Mouse (Mus musculus): ENCODE results near the gene Ube2n. TPM values are rescaled to one million over a fixed set of nuclear protein-coding genes. Genes with fewer than 3 reads are reported as not detected.
A peak's percentile ranks its signal among the peaks of the same experiment; 100 is the strongest.

Gene Ube2n
- 431 and 436 TPM in 2 replicates for polyA plus RNA-seq (2015; fragmentation: Nextera tagmentation; extraction: Ambion mirVana)

DNA sequence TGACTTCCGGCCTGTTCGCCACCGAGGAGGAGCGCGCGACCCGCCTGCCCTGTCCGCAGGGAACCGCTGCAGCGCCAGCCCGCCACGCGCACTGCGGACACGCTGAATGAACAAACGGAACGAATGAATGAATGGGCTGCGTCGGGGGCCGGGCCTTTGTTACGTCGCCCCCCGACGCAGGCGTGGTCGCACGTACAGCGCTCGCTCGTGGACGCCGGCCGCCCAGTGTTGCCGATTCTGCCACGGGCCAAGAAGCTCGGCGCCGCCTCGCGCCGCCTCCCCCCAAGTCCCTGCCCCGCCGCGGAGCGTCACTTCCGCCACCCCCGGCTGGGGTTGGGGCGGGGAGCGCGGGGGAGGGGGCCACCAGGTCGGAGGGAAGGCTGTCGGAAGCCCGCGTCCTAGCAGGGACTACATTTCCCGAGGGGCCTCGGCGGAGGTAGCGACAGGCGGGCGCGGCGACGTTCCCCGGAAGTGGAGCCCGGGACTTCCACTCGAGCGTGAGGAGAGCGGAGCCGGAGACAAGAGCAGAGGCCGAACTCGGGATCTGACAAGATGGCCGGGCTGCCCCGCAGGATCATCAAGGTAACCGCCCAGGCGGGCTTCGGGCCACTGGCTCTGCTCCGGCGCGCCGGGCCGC is at the start of gene Ube2n:
Gene Ube2n, plus strand, starts transcription at position 490 of the 637 bp plus-strand sequence.
- Histone ChIP-seq H3K27ac (peak within 1 kb of the TSS; percentile 98), H3K36me3 (no peaks in the 10 kb centered on the region), H3K4me2 (replicated peaks) (peak within 1 kb of the TSS; percentile 78), H3K4me1 (replicated peaks) (peaks cover 33% of the 10 kb centered on the region), H3K27me3 (no peaks in the 10 kb centered on the region), H3K9me3 (no peaks in the 10 kb centered on the region), H3K9ac (replicated peaks) (peak within 1 kb of the TSS; percentile 99), H3K4me3 (replicated peaks) (peak within 1 kb of the TSS; percentile 99)
- WGBS, result under 1% methylated on average over 79 of the region's 81 CpGs
- ATAC-seq, result peak; percentile 98

DNA sequence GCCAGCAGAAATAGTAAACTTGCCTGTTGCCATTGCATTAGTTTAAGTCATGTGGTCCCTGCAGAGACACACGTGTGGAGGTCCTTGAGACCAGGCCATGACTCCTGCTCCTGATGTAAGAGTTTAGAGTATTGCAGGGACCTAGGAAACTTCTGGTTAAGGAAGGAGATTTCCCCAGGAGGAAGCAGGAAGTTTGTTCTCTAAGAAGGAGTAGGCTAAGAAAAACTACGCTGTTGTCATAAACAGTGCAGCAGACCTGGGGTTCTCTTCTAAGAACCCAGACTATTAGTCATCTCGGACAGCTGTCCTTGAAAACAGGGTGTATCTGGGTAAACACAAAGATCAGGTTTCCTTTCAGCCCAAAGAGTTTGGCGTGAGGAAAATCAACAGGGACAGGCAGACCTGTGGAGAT is 49.5 kb upstream of the Ube2n start:
- ATAC-seq, result no peak
- WGBS, result 71% methylated on average over 4 of the region's 4 CpGs

DNA sequence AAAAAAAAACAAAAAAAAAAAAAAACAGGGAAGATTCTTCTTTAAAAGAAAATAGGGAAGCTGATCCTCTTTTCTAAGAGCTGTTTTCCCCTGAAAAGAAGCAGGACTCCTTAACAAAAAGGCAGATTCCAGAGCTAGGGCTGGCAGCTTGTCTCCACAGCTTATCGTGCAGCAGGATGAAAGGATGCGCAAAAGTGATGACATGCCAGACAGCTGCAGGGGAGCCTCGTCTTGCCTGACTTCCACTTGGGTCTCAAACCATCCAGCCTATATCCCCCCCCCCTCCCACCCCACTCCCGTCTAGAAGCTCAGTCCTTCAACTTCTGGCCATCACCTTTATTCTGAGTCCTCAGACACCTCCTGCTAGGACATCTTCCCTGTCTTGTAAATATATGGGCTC is 46.1 kb upstream of the Ube2n start:
- 58% methylated on average over 4 of the region's 4 CpGs for WGBS
- Histone ChIP-seq H3K4me2 (replicated peaks) (no peak overlapping the region), H3K4me1 (replicated peaks) (peaks cover 8% of the 10 kb centered on the region; the same call in 1 of the 2 replicates), H3K27me3 (no peaks in the 10 kb centered on the region), H3K9ac (replicated peaks) (no peak overlapping the region), H3K4me3 (replicated peaks) (no peak overlapping the region), H3K9me3 (no peaks in the 10 kb centered on the region), H3K36me3 (no peaks in the 10 kb centered on the region), H3K27ac (no peak overlapping the region)
- ATAC-seq, result no peak

More for the DNA sequence above, 49.5 kb upstream of the Ube2n start:
- no peak overlapping the region for H3K9ac ChIP-seq (replicated peaks)
- peaks cover 11% of the 10 kb centered on the region; the same call in 1 of the 2 replicates for H3K4me1 ChIP-seq (replicated peaks)
- no peaks in the 10 kb centered on the region for H3K36me3 ChIP-seq
- no peaks in the 10 kb centered on the region for H3K9me3 ChIP-seq
- H3K4me3 ChIP-seq (replicated peaks), result no peak overlapping the region
- no peaks in the 10 kb centered on the region for H3K27me3 ChIP-seq
- no peak overlapping the region for H3K27ac ChIP-seq
- no peak overlapping the region for H3K4me2 ChIP-seq (replicated peaks)

DNA sequence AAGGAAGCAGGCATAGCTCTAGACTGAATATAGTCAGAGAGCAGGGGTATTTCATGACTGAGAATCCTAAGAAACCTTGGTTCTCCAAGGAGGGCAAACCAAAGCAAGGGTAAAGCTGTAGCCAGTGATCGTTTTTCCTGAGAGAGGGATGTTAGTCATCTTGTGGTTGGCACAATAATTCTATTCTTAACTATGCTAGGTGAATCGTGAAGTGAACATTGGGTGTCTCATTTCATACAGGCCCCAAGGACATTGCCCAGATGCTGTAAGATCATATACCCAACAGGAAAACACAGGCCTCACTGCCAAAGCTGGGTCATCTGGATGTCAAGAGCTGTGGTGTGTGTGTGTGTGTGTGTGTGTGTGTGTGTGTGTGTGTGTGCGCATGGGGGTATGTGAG is 43.8 kb upstream of the Ube2n start:
- H3K27me3 ChIP-seq, result no peaks in the 10 kb centered on the region
- H3K4me3 ChIP-seq (replicated peaks), result no peak overlapping the region
- no peaks in the 10 kb centered on the region for H3K4me1 ChIP-seq (replicated peaks)
- no peaks in the 10 kb centered on the region for H3K9me3 ChIP-seq
- ATAC-seq, result no peak
- no peak overlapping the region for H3K4me2 ChIP-seq (replicated peaks)
- no peak overlapping the region for H3K27ac ChIP-seq
- H3K36me3 ChIP-seq, result no peaks in the 10 kb centered on the region
- no peak overlapping the region for H3K9ac ChIP-seq (replicated peaks)
- 91% methylated on average over 3 of the region's 3 CpGs for WGBS

DNA sequence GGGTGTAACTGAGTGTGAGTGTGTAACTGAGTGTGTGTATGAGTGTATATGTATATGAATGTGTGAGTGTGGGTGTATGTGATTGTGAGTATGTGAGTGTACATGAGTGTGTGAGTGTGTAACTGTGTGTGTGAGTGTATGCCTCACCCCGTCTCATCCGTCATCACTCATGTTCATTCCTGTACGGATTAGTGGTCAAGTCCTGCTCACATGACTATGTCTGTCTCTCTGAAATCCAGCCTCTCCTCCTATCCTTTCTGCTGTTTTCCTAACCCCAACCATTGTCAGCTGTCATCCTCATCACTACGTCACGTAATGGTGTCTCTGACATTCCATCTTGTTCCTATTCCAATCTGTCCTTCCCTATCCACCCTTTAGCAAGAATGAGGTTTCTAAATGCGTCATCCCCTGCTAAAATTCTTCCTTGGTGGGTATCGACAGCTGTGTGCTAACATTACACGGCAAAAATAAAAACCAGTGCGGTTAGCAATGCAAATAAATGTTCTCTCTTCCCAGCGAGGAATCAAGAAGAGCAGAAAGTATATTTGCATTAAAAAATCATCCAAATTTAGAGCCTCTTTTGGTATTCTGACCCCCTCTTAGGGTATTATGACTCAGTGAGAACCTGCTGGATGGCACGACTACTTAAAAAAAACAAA is 42.9 kb upstream of the Ube2n start:
- WGBS, result 85% methylated on average over 11 of the region's 11 CpGs
- Histone ChIP-seq H3K36me3 (no peaks in the 10 kb centered on the region), H3K9me3 (no peaks in the 10 kb centered on the region), H3K4me3 (replicated peaks) (no peak overlapping the region), H3K4me2 (replicated peaks) (no peak overlapping the region), H3K4me1 (replicated peaks) (no peaks in the 10 kb centered on the region), H3K27ac (no peak overlapping the region), H3K9ac (replicated peaks) (no peak overlapping the region), H3K27me3 (no peaks in the 10 kb centered on the region)
- ATAC-seq, result no peak

DNA sequence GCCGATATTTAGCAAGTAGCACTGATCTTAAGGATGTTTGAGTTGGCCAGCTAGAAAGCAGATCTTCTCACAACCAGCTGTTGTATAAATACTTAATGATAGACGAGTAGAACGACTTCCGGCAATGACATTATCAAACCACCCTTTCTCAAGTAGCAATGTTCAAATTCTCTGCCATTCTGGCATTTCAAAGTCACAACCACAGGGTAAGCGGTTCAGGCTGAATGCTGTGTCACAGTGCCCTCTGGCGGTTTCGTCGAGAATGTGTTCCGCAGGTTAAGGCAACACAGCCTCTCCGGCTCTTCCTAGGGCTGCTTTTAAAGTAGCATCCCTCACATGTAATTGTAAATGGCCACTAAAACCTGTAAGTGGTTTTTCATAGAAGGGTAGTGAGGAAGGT is 39.0 kb upstream of the Ube2n start:
- peak; percentile 76 for ATAC-seq
- Histone ChIP-seq H3K4me1 (replicated peaks) (no peaks in the 10 kb centered on the region), H3K27me3 (no peaks in the 10 kb centered on the region), H3K4me3 (replicated peaks) (no peak overlapping the region), H3K36me3 (peaks cover 9% of the 10 kb centered on the region), H3K9ac (replicated peaks) (no peak overlapping the region), H3K9me3 (no peaks in the 10 kb centered on the region), H3K4me2 (replicated peaks) (no peak overlapping the region), H3K27ac (no peak overlapping the region)
- 12% methylated on average over 10 of the region's 10 CpGs for WGBS

DNA sequence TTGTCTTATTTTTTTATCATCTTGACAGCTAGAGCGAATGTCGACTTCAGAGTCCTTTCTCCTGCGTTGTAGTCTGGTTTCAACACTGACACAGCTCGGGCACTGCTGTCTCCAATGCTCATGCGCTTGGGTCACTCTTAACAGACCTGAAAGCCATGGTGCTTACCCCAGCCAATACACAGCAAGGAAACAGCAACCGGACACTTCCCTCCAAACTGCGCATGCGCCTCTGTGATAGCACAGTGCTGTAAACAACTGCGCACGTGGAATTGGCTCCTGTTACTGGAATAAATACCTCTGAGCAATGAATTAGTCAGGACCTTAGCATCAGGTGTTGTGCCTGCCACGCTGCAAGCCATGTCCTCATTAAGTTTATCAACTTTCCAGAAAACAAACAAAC is 37.4 kb upstream of the Ube2n start:
- Histone ChIP-seq H3K9ac (replicated peaks) (no peak overlapping the region), H3K27me3 (no peaks in the 10 kb centered on the region), H3K9me3 (no peaks in the 10 kb centered on the region), H3K27ac (no peak overlapping the region), H3K4me3 (replicated peaks) (no peak overlapping the region), H3K4me1 (replicated peaks) (no peaks in the 10 kb centered on the region), H3K4me2 (replicated peaks) (no peak overlapping the region), H3K36me3 (peaks cover 16% of the 10 kb centered on the region)
- ATAC-seq, result no peak
- WGBS, result 89% methylated on average over 11 of the region's 11 CpGs

DNA sequence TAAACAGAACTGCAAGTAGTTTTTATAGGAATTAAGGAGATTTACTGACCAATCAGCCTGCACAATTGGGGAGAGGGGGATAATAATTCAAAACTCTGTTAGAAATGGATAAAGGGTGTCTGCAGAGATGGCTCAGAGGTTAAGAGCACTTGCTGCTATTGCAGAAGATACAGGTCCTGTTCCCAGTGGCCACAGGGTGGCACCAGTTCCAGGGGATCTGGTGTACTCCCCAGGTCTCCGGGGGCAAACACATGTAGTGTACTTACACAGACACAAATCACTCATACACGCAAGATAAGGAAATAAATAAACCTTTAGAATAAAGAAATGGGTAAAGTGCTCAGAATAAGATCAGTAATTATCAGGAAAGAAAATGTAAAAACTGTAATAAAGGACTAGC is 25.3 kb upstream of the Ube2n start:
- Histone ChIP-seq H3K27me3 (no peaks in the 10 kb centered on the region), H3K9ac (replicated peaks) (no peak overlapping the region), H3K4me2 (replicated peaks) (no peak overlapping the region), H3K4me3 (replicated peaks) (no peak overlapping the region), H3K4me1 (replicated peaks) (no peaks in the 10 kb centered on the region), H3K27ac (no peak overlapping the region), H3K36me3 (peaks cover 90% of the 10 kb centered on the region), H3K9me3 (no peaks in the 10 kb centered on the region)
- no peak for ATAC-seq
- 82% methylated on average over 2 of the region's 2 CpGs for WGBS

DNA sequence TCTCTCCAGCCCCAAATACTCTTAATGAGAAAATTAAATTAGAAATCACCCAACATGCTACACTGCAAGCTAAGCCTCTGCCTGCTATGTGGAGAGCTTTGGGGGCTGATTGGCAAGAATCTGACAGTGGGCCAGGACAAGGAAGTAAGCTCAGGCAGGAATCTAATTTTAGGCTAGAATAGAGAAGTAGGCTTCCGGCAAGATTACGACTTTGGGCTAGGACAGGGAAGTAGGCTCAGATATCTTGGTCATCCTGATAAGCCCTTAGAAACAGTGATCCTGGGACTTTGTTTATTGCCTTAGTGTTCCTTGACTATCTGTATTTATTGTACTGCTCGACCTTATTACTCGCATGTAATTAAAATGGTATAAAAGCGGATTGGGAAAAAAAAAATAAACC is 20.7 kb upstream of the Ube2n start:
- Histone ChIP-seq H3K27ac (no peak overlapping the region), H3K4me3 (replicated peaks) (no peak overlapping the region), H3K9me3 (no peaks in the 10 kb centered on the region), H3K36me3 (peaks cover 72% of the 10 kb centered on the region), H3K27me3 (no peaks in the 10 kb centered on the region), H3K4me1 (replicated peaks) (no peaks in the 10 kb centered on the region), H3K9ac (replicated peaks) (no peak overlapping the region), H3K4me2 (replicated peaks) (no peak overlapping the region)
- no peak for ATAC-seq
- 95% methylated on average over 5 of the region's 5 CpGs for WGBS

DNA sequence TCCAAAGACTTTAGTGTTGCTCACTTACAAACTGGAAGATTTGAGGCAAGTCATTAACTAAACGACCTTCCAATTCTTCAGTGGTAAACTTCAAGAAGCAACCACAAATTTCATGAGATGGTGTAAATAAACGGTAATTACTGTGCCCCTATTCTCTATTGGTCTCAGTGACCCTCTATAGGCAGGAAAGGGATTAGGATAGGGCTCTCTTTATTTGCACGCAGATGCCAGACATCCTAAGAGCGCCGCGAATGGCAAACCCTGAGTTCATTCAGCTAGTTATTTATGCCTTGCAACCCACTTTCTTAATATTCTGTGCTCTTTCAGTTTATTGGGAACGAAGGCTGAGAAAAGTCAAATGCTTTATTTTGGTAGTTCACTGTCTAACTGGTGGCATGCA is 13.9 kb upstream of the Ube2n start:
- peaks cover 10% of the 10 kb centered on the region for H3K4me1 ChIP-seq (replicated peaks)
- H3K27me3 ChIP-seq, result no peaks in the 10 kb centered on the region
- peak overlapping the region; percentile 77 for H3K4me2 ChIP-seq (replicated peaks)
- H3K9ac ChIP-seq (replicated peaks), result peak overlapping the region; percentile 86
- H3K27ac ChIP-seq, result peak overlapping the region; percentile 91
- 2% methylated on average over 7 of the region's 7 CpGs for WGBS
- no peak for ATAC-seq
- H3K36me3 ChIP-seq, result peaks cover 11% of the 10 kb centered on the region
- peak overlapping the region; percentile 85 for H3K4me3 ChIP-seq (replicated peaks)
- H3K9me3 ChIP-seq, result no peaks in the 10 kb centered on the region

DNA sequence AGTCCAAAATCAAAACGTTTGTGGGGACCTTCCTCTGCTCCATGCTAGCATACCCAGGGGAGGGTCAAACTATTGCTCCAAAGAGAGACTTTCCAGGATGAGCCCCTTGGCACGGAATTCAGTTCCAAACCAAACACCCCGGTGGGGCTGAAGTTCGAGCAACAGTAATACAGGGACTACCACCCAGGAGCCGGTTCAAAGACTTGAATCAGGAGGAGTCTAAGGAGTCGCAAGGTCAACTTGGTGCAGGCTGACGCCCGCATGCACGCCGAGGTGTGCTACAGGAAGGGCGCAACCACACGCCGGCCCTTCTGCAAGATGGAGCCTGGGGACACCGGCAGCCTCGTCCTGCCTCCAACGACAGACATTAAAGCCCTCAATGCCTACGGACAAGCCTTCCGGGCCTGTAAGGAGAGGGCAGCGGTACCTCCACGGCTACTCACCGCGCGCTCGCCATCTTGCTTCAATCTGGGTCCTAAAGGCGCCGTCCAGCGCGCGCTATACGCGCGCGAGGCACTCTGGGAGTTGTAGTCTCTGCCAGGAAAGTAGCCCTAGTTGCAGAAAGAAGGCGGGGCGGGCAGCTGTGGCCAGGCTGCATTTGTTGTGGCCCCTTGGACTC is 13.4 kb upstream of the Ube2n start, which contains the start of gene Mrpl42:
Gene Mrpl42, minus strand, starts transcription at position 478 of the 619 bp plus-strand sequence.
- under 1% methylated on average over 35 of the region's 35 CpGs for WGBS
- peaks cover 11% of the 10 kb centered on the region for H3K36me3 ChIP-seq
- no peaks in the 10 kb centered on the region for H3K27me3 ChIP-seq
- H3K27ac ChIP-seq, result peak within 1 kb of the TSS; percentile 91
- H3K9me3 ChIP-seq, result no peaks in the 10 kb centered on the region
- H3K4me1 ChIP-seq (replicated peaks), result peaks cover 10% of the 10 kb centered on the region
- peak within 1 kb of the TSS; percentile 85 for H3K4me3 ChIP-seq (replicated peaks)
- H3K9ac ChIP-seq (replicated peaks), result peak within 1 kb of the TSS; percentile 86
- peak; percentile 98 for ATAC-seq
- peak within 1 kb of the TSS; percentile 77 for H3K4me2 ChIP-seq (replicated peaks)

DNA sequence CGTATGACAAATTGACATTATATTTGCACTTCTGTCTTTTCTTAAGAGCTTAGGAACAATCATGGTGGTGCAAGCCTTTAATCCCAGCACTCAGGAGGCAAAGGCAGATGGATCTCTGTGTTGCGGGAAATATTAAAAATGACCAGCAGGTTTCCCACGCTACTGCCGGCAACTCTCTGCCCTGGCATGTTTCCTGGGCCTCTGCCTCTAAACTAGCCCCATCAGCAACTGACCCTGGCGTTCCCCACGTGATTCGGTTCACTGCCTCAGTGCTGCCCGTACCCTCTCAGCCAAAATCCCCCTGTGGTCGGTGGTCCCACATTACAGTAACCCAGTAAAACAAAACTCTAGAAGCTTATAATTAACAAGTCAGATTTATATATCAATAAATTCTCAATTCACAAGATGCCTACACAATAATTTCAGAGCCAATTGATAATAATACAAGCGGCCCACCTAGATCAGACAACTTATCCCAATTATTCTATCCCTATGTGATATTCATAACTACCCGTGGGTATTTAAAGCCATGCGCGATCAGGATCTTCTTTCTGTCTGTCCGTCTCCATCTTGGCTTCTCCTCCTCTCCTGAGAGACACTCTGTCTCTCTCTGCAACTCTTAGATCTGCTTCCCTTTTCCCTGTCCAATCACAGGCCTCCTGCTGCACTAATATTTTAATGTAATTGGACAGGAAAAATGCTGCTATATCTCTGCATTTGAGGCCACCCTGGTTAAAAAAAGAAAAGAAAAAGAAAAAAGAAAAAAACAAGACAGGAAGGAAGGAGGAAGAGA is 11.3 kb upstream of the Ube2n start:
- ATAC-seq, result no peak
- Histone ChIP-seq H3K27ac (no peak overlapping the region), H3K36me3 (no peaks in the 10 kb centered on the region), H3K4me3 (replicated peaks) (no peak overlapping the region), H3K27me3 (no peaks in the 10 kb centered on the region), H3K4me1 (replicated peaks) (peaks cover 10% of the 10 kb centered on the region), H3K9me3 (no peaks in the 10 kb centered on the region), H3K4me2 (replicated peaks) (no peak overlapping the region), H3K9ac (replicated peaks) (no peak overlapping the region)
- 88% methylated on average over 14 of the region's 14 CpGs for WGBS

Measured in midbrain, embryonic 13.5 days (tissue).